18 mouse cellular contexts compared by ENCODE assay signal in the genomic region with DNA sequence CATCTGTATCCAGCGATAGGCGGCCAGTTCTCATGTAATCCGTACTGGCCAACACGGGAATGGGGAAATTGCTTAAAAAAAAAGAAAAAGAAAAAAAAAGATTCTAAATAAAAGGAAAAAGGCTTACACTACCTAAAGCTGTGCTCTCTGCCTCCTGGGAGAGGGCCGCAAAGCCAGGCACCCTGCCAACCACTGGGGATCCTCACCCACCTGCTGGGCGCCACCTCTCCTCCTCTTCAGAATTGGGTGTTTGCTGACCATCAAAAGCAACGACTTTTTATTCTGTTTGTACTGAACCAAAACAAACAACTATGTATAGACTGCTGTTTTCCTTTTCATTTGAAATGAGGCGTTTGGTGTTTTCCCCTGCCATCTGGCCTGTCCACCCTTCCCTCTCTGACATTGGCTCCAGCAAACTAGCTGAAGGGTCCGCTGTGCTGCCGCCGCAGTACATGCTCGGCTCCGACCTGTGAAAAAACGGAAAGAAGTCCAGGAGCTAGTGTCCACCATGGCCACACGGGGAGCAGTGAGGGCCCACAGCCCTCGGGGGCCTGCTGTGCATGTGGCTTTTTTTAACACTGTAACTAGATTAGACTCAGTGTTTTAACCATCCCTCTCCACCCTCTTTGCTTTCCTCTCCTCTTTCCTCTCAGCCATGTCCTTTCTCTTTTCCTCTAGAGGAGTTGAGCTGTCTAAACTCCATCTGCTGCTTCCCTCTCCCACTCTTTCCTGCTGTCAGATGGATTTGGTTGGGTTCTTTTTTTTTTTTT. TPM values are rescaled to one million over a fixed set of nuclear protein-coding genes. Genes with fewer than 3 reads are reported as not detected.
DNase-seq lines count a peak whose midpoint lies in the region; TF ChIP-seq lines count a peak whose summit lies in the region.
"Had no signal": no experiment of that assay in that cellular context is flagged by ENCODE, and none has a peak within 500 bp of the region (broad histone marks: within the 10 kb centered on the region; RNA-seq: fewer than 3 reads in every experiment).

No protein-coding gene starts in this region.

- peak; percentile 48 for DNase-seq in cerebellum, adult 8-10 months
- no peak for DNase-seq in cerebellum, adult 11-12 months
- DNase-seq in layer of hippocampus, adult 2 months (ENCODE audit: low spot score in 2 of 2) = no peak
- no peak for DNase-seq in layer of hippocampus, adult 9-10 months (ENCODE audit: low spot score)
- DNase-seq in right cerebral cortex, postnatal 10 days (ENCODE audit: low spot score in 2 of 2) = peak; percentile 39 to 51
- no peak for DNase-seq in right cerebral cortex, postnatal 4 days
- DNase-seq in heart, adult 8-10 months (ENCODE audit: low spot score) = no peak
- no peak for DNase-seq in thymus, postnatal 10 days (ENCODE audit: low spot score in 2 of 2)
- DNase-seq: adrenal gland, adult 2 months; heart, adult 11 months; lung, postnatal 10 days; thymus, postnatal 4 days had no signal

- no peak for TF ChIP-seq CTCF in layer of hippocampus, adult 2 months (conservative IDR thresholded peaks at IDR 0.05)

- peak overlapping the region; percentile 92 for H3K27ac ChIP-seq in layer of hippocampus, adult 2 months
- H3K27ac ChIP-seq: embryonic facial prominence, embryonic 13.5 days; heart, embryonic 15.5 days; hindbrain, embryonic 10.5 days; intestine, embryonic 15.5 days; kidney, embryonic 15.5 days; limb, embryonic 15.5 days had no signal

- no peak overlapping the region for H3K4me3 ChIP-seq in layer of hippocampus, adult 2 months
- H3K4me3 ChIP-seq: embryonic facial prominence, embryonic 13.5 days; heart, embryonic 15.5 days; hindbrain, embryonic 10.5 days; intestine, embryonic 15.5 days; kidney, embryonic 15.5 days; limb, embryonic 15.5 days had no signal

RNA-seq across cellular contexts. Expression of gene Cdk5r1, which starts 4.8 kb away (rescaled TPM):
- total RNA-seq in layer of hippocampus, adult 2 months (2021) = 100 to 1,000 TPM; 218 to 227 TPM
- 1 to 10 TPM in 2 of 4 experiments, under 1 TPM in 2; 0.85 to 4.1 (median 1.4) TPM for total RNA-seq in heart, adult 8-10 months (2022)

RNA-seq across cellular contexts. Expression of gene Psmd11, which starts 43.6 kb away (rescaled TPM):
- 100 to 1,000 TPM in 1 of 2 experiments, 10 to 100 TPM in 1; 93.8 to 101 TPM for total RNA-seq in layer of hippocampus, adult 2 months (2021)
- total RNA-seq in heart, adult 8-10 months (2022) = 100 to 1,000 TPM in 3 of 4 experiments, 10 to 100 TPM in 1; 99.6 to 118 (median 111) TPM

Comparison
In these comparisons a context has a peak if more than half of its experiments do, and no peak if none do; other contexts are left out.
1. DNase-seq: peak in cerebellum, adult 8-10 months (single experiment) and right cerebral cortex, postnatal 10 days (2 of 2); none in cerebellum, adult 11-12 months (single experiment), layer of hippocampus, adult 2 months (0 of 2), layer of hippocampus, adult 9-10 months (single experiment), right cerebral cortex, postnatal 4 days (single experiment), heart, adult 8-10 months (single experiment) and thymus, postnatal 10 days (0 of 2).
2. RNA of gene Cdk5r1, which starts 4.8 kb away (total RNA-seq): 218 to 227 TPM in layer of hippocampus, adult 2 months; 0.85 to 4.1 TPM in heart, adult 8-10 months; every median in the first group is over 10 times any median in the second.